18 mouse cellular contexts compared by ENCODE assay signal in the genomic region with DNA sequence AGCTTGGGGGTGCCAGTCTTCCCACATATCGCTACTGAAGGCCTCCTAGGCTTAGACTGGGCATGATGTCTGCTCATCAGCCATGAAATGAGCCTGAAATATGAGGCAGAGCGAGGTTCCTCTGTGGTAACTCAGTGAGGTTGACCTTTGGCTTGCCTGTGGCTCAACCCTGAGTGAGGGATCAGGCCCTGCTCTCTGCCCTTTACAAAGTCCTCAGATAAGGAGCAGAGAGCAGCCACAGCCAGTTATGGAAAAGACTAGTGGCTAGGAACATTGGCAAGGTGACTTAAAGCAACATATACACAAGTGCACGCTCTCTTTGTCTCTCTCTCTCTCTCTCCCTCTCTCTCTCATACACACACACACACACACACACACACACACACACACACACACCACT. TPM values are rescaled to one million over a fixed set of nuclear protein-coding genes. Genes with fewer than 3 reads are reported as not detected.
DNase-seq lines count a peak whose midpoint lies in the region; ATAC-seq and TF ChIP-seq lines count a peak whose summit lies in the region.
"Had no signal": no experiment of that assay in that cellular context is flagged by ENCODE, and none has a peak within 500 bp of the region (broad histone marks: within the 10 kb centered on the region; RNA-seq: fewer than 3 reads in every experiment).

No protein-coding gene starts in this region.

- H3K9me3 ChIP-seq in heart, embryonic 13.5 days: no peaks in the 10 kb centered on the region
- H3K9me3 ChIP-seq in lung, postnatal 0 days (ENCODE audit: low read length): no peaks in the 10 kb centered on the region
- H3K9me3 ChIP-seq: limb, embryonic 15.5 days; midbrain, embryonic 12.5 days had no signal

- 50% methylated on average over 3 of the region's 3 CpGs for WGBS in heart, embryonic 13.5 days
- WGBS in lung, postnatal 0 days: 72% methylated on average over 3 of the region's 3 CpGs
- WGBS in small intestine, adult 2 months: 42% methylated on average over 3 of the region's 3 CpGs

- H3K27ac ChIP-seq in heart, embryonic 13.5 days (replicated peaks): peak overlapping the region; percentile 56; the same call in 1 of the 2 replicates
- H3K27ac ChIP-seq in lung, postnatal 0 days (ENCODE audit: low read length): 0 out of 2 replicates have a peak overlapping the region, but pooled peaks have one; percentile 3
- peak overlapping the region; percentile 89 for H3K27ac ChIP-seq in small intestine, adult 2 months (ENCODE audit: insufficient read depth, low read depth, low read length)
- H3K27ac ChIP-seq: hindbrain, embryonic 14.5 days; limb, embryonic 15.5 days; midbrain, embryonic 12.5 days had no signal

- TF ChIP-seq POLR2A in small intestine, adult 2 months (IDR thresholded peaks at IDR 0.05; ENCODE audit: low read depth, low read length): no peak

- DNase-seq in heart, adult 8-10 months (ENCODE audit: low spot score): no peak
- no peak for DNase-seq in lung, postnatal 0 days (ENCODE audit: low spot score)
- no peak for DNase-seq in lung, postnatal 4 days
- peak; percentile 49 to 64 for DNase-seq in kidney, postnatal 36 days
- DNase-seq in left cerebral cortex, postnatal 10 days (ENCODE audit: extremely low spot score in 1 of 2, low spot score in 2 of 2): no peak
- DNase-seq in frontal cortex, postnatal 14 days (ENCODE audit: low spot score in 2 of 2): no peak
- DNase-seq: adrenal gland, postnatal 10 days; cerebellum, adult 11 months; gastrocnemius, postnatal 14 days had no signal

- intact Hi-C loops in left cerebral cortex, postnatal 10 days (cut with DNase I): no loop called here

- H3K27me3 ChIP-seq in heart, embryonic 13.5 days (replicated peaks): no peaks in the 10 kb centered on the region
- no peaks in the 10 kb centered on the region for H3K27me3 ChIP-seq in lung, postnatal 0 days (replicated peaks; ENCODE audit: insufficient read depth, low read length)
- no peaks in the 10 kb centered on the region for H3K27me3 ChIP-seq in small intestine, adult 2 months (ENCODE audit: control insufficient read depth, insufficient read depth, low read length)
- H3K27me3 ChIP-seq: limb, embryonic 15.5 days; midbrain, embryonic 12.5 days; Patski had no signal

- no peak overlapping the region for H3K4me2 ChIP-seq in heart, embryonic 13.5 days
- H3K4me2 ChIP-seq in lung, postnatal 0 days (replicated peaks; ENCODE audit: low read depth, low read length): no peak overlapping the region
- H3K4me2 ChIP-seq: hindbrain, embryonic 14.5 days; limb, embryonic 15.5 days; midbrain, embryonic 12.5 days had no signal

- H3K4me1 ChIP-seq in heart, embryonic 13.5 days: peaks cover 58% of the 10 kb centered on the region
- peaks cover 23% of the 10 kb centered on the region for H3K4me1 ChIP-seq in lung, postnatal 0 days (ENCODE audit: insufficient read depth, low read depth, low read length)
- peaks cover 38% of the 10 kb centered on the region for H3K4me1 ChIP-seq in small intestine, adult 2 months (ENCODE audit: control insufficient read depth, insufficient read depth, insufficient read length, low read length)

- no peak overlapping the region for H3K9ac ChIP-seq in heart, embryonic 13.5 days
- H3K9ac ChIP-seq in lung, postnatal 0 days (replicated peaks; ENCODE audit: low read depth): no peak overlapping the region
- H3K9ac ChIP-seq: hindbrain, embryonic 14.5 days; limb, embryonic 15.5 days; midbrain, embryonic 12.5 days had no signal

- no peaks in the 10 kb centered on the region for H3K36me3 ChIP-seq in heart, embryonic 13.5 days
- H3K36me3 ChIP-seq in lung, postnatal 0 days (ENCODE audit: insufficient read depth, low read length): no peaks in the 10 kb centered on the region
- H3K36me3 ChIP-seq in small intestine, adult 2 months (ENCODE audit: control insufficient read depth, insufficient read depth, low read length): no peaks in the 10 kb centered on the region
- H3K36me3 ChIP-seq: limb, embryonic 15.5 days had no signal

- no peak overlapping the region for H3K4me3 ChIP-seq in heart, embryonic 13.5 days
- H3K4me3 ChIP-seq in lung, postnatal 0 days (ENCODE audit: low read depth, low read length): no peak overlapping the region
- peak overlapping the region; percentile 12; the same call in 1 of the 2 replicates for H3K4me3 ChIP-seq in small intestine, adult 2 months (ENCODE audit: low read depth, low read length)
- H3K4me3 ChIP-seq: limb, embryonic 15.5 days; midbrain, embryonic 12.5 days had no signal

- no peak for TF ChIP-seq CTCF in lung, postnatal 0 days (IDR thresholded peaks at IDR 0.05)
- no peak for TF ChIP-seq CTCF in small intestine, adult 2 months (IDR thresholded peaks at IDR 0.05; ENCODE audit: extremely low read depth, insufficient read length, insufficient replicate concordance, low read depth, low read length)

- no peak for ATAC-seq in heart, embryonic 13.5 days (ENCODE audit: extremely low read depth, insufficient number of reproducible peaks, low FRiP score, low TSS enrichment)
- ATAC-seq in lung, postnatal 0 days: no peak
- ATAC-seq: Patski had no signal

- no peak for TF ChIP-seq EP300 in lung, postnatal 0 days (IDR thresholded peaks at IDR 0.05)

RNA-seq across cellular contexts. Expression of gene Spns2, which starts 14.8 kb away (rescaled TPM):
- polyA plus RNA-seq in heart, embryonic 13.5 days (2015; fragmentation: Nextera tagmentation; extraction: Ambion mirVana): 1.9 and 2.4 TPM in 2 replicates
- total RNA-seq in heart, adult 8-10 months (2022): 10 to 100 TPM in 1 of 4 experiments, 1 to 10 TPM in 3; 7.4 to 10.2 (median 7.9) TPM
- polyA plus RNA-seq in lung, postnatal 0 days (2015; fragmentation: Nextera tagmentation; extraction: Ambion mirVana): 11.1 and 12.2 TPM in 2 replicates
- polyA plus RNA-seq in small intestine, adult 2 months (2012; rRNA removed): 65.9 and 77.7 TPM in 2 replicates
- total RNA-seq in left cerebral cortex, postnatal 10 days (2021): 10 to 100 TPM; 30.8 to 37.4 TPM

RNA-seq across cellular contexts. Expression of gene Mybbp1a, which starts 33.8 kb away (rescaled TPM):
- polyA plus RNA-seq in heart, embryonic 13.5 days (2015; fragmentation: Nextera tagmentation; extraction: Ambion mirVana): 82.3 and 88.2 TPM in 2 replicates
- 10 to 100 TPM; 42.4 to 49.4 (median 45.9) TPM for total RNA-seq in heart, adult 8-10 months (2022)
- polyA plus RNA-seq in lung, postnatal 0 days (2015; fragmentation: Nextera tagmentation; extraction: Ambion mirVana): 41.5 and 44.3 TPM in 2 replicates
- 17.6 and 25.0 TPM in 2 replicates for polyA plus RNA-seq in small intestine, adult 2 months (2012; rRNA removed)
- 10 to 100 TPM; 52.8 to 55.9 TPM for total RNA-seq in left cerebral cortex, postnatal 10 days (2021)

RNA-seq across cellular contexts. Expression of gene Ggt6, which starts 39.6 kb away (rescaled TPM):
- not detected in 2 replicates for polyA plus RNA-seq in heart, embryonic 13.5 days (2015; fragmentation: Nextera tagmentation; extraction: Ambion mirVana)
- total RNA-seq in heart, adult 8-10 months (2022): under 1 TPM in 2 of 4 experiments, not detected in 2; 0.32 to 0.44 TPM
- 0.94 and 1.0 TPM in 2 replicates for polyA plus RNA-seq in lung, postnatal 0 days (2015; fragmentation: Nextera tagmentation; extraction: Ambion mirVana)
- polyA plus RNA-seq in small intestine, adult 2 months (2012; rRNA removed): 20.2 and 60.1 TPM in 2 replicates
- total RNA-seq in left cerebral cortex, postnatal 10 days (2021): not detected
- total RNA-seq: layer of hippocampus, postnatal 14 days had no signal
- polyA plus RNA-seq: forebrain, embryonic 11.5 days; midbrain, embryonic 12.5 days; neural tube, embryonic 14.5 days had no signal

Comparison
In these comparisons a context has a peak if more than half of its experiments do, and no peak if none do; other contexts are left out.
1. H3K27ac ChIP-seq: peak in every context shown above with its lines; median percentile 89 in small intestine, adult 2 months; 56 in heart, embryonic 13.5 days; 3 in lung, postnatal 0 days.
2. DNase-seq: peak in kidney, postnatal 36 days (2 of 2); none in heart, adult 8-10 months (single experiment), lung, postnatal 0 days (single experiment), lung, postnatal 4 days (0 of 2), left cerebral cortex, postnatal 10 days (0 of 2) and frontal cortex, postnatal 14 days (0 of 2).
3. RNA of gene Ggt6, which starts 39.6 kb away (polyA plus RNA-seq): 20.2 to 60.1 TPM in small intestine, adult 2 months; 0.94 to 1.0 TPM in lung, postnatal 0 days and not detected in heart, embryonic 13.5 days; every median in the first group is over 10 times any median in the second.